Mouse (Mus musculus): ENCODE measurements around the gene Gm20509. TPM values are rescaled to one million over a fixed set of nuclear protein-coding genes. Genes with fewer than 3 reads are reported as not detected.

Gm20509 gene
- polyA plus RNA-seq (2017; shearing (Covaris generic)), result not detected

DNA sequence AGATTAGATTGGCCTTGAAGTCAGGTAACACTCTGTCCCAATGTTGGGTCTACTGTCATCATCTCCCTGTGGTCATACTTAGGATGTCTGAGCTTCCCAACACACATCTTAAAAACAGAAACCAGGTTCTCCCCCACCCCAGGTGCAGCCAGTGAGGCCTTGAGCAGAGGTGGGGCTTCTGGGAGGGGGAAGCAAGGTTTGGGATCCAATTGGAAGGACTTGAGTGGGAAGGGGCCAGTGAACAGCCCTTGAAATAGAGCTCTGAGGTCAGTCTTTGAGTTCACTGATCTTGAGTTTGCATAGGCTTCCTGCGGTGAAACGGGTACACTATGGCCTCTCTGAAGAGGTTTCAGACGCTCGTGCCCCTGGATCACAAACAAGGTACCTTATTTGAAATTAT lies at the start of gene Gm20509:
Gm20509 (plus strand) TSS at position 290 of the 400 bp plus-strand sequence.

DNA sequence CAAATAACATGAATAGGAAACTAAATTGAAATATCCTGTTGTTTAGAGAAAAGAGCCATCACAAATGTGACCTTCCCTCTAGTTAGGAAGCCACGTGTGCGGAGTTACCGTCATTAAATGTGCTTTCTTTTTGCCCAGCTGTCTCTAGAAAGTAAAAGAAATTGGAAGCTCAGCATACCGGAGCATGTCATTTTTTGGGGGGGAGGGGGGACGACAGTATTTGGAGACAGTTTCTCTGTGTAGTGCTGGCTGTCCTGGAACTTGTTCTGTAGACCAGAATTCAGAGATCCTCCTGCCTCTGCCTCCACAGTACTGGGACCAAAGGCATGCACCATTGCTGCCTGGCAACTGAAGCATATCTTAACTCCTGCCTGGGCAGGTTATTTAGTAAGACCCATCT lies 734 bp upstream of the Gm20509 start, which contains the start of gene Khdc3:
Khdc3 (plus strand) TSS at position 301 of the 400 bp plus-strand sequence.

DNA sequence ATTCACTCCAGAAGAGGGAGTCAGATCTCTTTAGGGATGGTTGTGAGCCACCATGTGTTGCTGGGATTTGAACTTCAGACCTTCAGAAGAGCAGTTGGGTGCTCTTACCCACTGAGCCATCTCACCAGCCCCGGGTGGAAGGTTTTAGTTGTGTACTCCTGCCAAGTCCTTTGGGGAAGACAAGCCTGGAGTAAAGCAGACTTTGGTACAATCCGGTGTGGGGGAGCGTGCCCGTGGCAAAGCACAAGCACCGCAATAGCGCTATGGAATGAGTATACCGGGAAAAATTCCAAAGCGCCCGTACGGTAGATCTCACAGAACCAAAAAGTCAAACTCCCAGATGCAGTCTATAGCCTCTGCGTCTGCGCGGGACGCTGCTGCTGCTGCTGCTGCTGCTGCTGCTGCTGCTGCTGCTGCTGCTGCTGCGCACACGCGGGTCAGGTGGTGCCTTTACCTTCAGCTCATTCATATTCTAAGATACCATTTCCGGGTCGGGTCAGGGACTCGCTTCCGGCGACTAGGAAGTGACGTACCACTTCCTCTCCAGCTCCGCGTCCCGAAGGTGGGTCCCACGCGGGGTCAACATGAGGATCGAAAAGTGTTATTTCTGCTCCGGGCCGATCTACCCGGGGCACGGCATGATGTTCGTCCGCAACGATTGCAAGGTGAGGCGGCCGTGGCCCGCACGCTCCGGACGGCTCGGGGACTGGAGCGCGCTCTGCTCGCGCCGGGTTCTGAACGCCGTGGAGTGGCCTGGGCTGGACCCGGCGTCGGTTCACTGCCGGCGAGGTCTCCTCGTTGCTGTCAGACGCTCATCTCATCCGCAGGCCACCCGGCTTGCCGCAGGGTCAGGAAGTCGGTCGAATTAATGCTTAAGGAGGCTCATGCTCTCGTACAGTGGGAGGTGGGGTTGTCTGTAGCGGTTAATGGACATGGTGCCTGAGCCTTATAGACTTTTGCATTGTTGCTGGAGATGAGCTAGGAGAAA lies 10.9 kb downstream of the Gm20509 start, which contains the start of gene Rsl24d1:
Rsl24d1 (plus strand) TSS at position 508 of the 988 bp plus-strand sequence.

Other genes with a start within 250 kb of the Gm20509 start
- gene Pygo1, start 176.8 kb upstream of the Gm20509 start, polyA plus RNA-seq (2017; shearing (Covaris generic)), result not detected
- 3.9 TPM for gene Dyx1c1, start 143.7 kb upstream of the Gm20509 start, polyA plus RNA-seq (2017; shearing (Covaris generic))
- gene Gm44503, start 143.6 kb upstream of the Gm20509 start, polyA plus RNA-seq (2017; shearing (Covaris generic)), result not detected
- gene Ccpg1os, start 117.1 kb upstream of the Gm20509 start, polyA plus RNA-seq (2017; shearing (Covaris generic)), result 7.0 TPM
- gene Ccpg1, start 117.0 kb upstream of the Gm20509 start, polyA plus RNA-seq (2017; shearing (Covaris generic)), result 92.9 TPM
- 28.3 TPM for gene Pigb, start 62.1 kb upstream of the Gm20509 start, polyA plus RNA-seq (2017; shearing (Covaris generic))
- gene Rab27a, start 57.6 kb upstream of the Gm20509 start, polyA plus RNA-seq (2017; shearing (Covaris generic)), result 47.5 TPM
- gene Khdc3, start 634 bp upstream of the Gm20509 start, polyA plus RNA-seq (2017; shearing (Covaris generic)), result 0.48 TPM
- gene Rsl24d1, start 11.0 kb downstream of the Gm20509 start, polyA plus RNA-seq (2017; shearing (Covaris generic)), result 69.4 TPM